Mouse (Mus musculus) adrenal gland, postnatal 10 days (tissue): Measurements from ENCODE around the gene Lrrc2. TPM values are rescaled to one million over a fixed set of nuclear protein-coding genes. Genes with fewer than 3 reads are reported as not detected.

ENCODE experiments used
- DNase-seq: peaks from one replicate; pipeline ENCODE4 v3.0.0; 2021; ENCODE audit warnings: mixed read lengths
- total RNA-seq, 2 experiments: library from RNA; stranded (reverse); gene quantifications; 2 replicates each; pipeline ENCODE4 v1.2.3; 2021

Lrrc2 gene
- total RNA-seq, 2 experiments from 2014 or later = 2.2 to 5.4 TPM

DNA sequence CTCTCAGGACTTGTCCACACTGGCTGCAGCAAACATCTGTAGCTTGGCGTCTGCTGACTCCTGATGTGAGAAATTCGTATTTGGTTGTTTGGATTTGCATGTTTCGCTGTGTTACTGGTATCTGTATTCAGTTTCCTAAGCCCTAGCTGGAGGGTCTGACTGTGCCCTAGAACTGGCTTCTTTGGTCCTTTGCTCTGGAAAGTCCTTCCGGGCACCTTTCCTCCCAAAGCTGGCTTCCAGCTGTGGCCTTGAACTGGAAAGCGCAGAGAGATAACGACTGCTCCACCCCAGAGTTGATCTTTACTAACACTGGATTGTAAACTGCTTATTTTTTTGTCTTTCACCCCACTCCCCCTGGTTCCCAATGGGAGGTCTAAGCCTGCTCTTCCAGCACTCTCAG, 3.4 kb upstream of the Lrrc2 start:
- DNase-seq = no peak

DNA sequence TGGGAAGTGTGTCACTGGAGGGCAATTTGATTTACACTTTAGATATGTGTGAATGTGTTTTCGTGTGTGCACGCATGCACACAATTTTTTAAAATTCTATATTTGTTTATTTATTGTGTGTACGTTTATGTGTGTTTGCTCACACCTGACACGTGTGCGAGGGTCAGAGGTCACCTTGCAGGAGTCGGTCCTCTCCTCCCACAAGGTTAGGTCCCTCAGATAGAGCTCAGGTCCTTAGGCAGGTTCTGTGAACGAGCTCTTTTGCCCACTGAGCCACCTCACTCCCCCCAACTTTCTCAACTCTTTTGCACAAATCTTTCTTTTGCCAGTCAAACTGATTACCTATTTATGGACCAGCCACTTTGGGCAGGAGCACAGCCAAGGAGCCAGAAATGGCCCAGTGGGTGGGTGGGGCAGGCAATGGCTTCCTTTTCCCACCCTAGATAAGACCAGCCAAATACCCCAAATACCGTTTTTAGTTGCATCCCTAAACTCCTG, 2.5 kb upstream of the Lrrc2 start:
- DNase-seq = no peak

DNA sequence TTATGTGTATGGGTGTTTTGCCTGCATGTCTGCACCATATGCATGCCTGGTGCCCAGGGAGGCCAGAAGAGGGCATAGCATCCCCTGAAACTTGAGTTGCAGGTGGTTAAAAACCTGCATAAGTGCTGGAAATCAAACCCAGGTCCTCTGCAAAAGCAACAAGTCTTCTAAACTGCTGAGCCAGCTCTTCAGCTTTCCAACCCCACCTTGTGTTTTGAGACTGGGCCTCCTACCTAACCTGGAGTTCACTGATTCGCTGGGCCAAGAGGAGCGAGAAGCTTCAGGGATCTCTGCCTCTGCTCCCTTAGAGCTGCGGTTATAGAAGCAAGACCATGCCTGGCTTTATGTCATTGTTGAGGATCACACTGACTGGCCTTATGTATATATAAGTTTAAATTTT, 1.2 kb upstream of the Lrrc2 start:
- DNase-seq = no peak

DNA sequence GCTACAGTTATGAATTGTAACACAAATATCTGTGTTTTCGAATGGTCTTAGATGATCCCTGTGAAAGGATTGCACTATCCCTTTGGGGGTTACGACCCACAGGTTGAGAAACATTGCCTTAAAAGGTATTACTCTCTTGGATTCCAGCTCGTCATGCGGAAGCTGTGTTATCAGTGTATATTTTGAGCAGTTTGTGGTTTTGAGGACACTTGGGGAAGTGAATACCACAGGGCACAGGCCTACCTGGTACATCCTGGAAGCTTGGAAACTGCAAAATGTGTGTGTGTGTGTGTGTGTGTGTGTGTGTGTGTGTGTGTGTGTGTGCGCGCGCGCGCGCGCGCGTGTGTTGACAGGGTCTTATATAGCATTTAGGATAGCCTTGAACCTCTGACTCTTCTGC, 521 bp downstream of the Lrrc2 start:
- no peak for DNase-seq

DNA sequence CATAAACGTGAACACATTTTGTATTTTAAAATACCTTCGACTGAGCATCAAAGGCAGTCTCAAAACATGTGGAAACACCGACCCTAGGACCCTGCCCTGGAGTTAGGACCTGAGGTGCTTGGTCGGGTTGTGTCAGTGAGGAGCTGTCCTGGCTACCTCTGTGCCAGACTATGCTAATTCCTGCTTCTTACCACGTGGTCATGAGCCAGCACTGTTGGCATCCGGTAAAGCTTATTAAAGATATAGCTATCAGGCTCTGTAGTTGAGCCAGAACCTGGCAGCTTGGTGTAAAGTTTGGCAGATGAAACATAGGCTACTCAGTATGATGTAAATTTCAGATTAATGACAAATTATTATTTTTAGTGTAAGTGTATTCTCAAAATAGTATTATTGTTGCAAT, 1.1 kb downstream of the Lrrc2 start:
- no peak for DNase-seq

DNA sequence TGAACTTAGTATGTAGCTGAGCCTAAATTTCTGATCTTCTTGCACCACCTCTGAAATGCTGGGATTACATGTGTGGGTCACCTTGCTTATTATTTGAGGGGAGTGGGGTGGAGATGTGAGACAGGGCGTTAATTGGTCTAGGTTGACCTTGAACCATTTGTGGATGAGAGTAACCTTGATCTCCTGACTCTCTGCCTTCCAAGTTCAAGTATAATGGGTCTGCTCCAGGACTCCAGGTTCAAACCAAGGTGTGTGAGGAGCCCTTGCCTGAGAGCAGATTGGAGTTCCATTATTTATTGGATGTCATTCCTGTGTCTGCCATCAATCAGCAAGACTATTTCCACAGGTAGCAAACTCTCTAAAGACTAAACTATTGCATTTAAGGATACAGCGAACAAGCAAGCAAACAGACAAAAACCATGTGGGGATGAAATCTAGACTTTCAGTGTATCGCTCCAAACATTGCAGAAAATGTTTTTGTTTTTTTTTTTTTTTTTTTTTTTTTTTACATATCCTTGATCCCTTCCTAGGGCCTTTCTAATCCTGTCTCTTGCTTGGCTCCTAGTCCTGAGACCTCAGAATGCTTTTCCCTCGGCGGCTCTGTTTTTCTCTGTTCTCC, 1.7 kb downstream of the Lrrc2 start:
- no peak for DNase-seq

DNA sequence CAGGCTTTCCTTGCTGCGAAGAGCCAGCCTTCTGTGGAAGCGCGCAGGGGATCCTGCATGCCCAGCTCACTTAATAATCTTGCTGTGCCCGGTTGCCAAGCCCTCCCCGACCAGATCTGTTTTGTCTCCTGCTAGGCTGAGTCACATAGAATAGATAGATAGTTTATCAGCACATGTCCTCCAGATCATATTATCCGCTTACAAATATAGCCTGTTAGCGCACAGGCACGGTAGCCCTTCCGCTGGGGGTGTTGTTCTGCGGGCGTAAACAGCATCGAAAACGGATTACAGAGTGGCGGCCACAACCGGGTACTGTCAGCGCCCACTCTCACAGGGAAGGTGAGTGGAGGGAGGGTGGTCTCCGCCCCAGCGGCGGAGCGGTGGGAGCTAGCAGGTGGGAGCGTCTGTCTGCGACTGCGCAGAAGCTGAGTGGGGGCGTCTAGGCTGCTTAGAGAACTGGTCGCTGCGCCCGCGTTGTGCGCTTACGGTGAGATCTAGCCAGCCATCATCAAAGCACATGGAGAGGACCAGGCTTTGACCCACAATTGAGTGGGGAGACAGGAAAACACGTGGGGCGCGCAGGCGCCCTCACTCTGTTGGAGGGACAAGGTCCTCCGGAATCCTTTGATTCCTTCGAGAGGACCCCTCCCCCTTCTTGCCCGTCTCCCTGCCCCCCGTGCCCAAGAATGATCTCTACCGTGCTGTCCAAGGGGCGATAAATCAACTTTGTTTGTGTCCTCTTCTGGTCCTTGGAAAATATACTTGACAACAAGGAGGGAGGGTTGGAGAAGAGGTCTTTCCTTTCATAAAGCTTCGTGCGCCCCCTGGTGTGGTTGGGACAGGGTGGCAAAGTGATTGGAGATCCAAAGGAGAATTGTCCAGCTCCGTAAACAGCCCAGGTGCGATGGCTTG, 2.5 kb downstream of the Lrrc2 start:
- DNase-seq = peak; percentile 84

DNA sequence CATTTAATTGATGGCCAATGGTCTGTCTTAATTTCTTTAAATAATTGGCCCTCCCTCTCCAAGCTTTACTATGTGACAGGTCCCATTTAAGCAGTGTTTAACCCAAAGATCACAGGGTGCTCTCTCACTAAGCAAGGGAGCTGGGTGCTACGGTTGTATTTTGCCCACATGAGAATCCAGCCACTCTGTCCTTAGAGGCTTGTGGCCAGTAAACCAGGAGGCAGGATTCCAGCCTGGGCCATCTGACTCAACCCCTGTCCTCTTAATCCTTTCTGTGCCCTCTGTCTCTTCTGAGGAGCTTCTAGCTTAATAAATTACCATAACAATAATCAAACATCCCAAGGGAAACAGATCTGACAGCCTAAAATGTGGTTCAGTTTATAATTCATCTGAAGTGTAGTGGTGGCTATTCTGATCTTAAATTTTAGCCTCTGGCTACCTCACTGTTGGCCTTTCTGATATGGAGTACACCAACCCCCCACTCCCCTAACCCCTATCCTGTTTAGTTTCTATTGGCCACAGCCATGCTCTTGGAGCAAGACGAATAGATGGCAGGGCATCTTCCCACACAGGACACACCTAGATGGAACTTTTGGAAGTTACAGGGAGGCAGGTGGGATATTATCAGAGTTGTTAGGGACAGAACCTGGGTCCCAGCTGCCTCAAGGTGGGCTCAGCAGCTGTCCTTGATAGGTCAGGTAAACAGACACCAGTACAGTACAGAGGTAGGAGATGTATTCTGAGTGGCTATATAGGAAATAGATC, 3.5 kb downstream of the Lrrc2 start:
- DNase-seq = no peak

DNA sequence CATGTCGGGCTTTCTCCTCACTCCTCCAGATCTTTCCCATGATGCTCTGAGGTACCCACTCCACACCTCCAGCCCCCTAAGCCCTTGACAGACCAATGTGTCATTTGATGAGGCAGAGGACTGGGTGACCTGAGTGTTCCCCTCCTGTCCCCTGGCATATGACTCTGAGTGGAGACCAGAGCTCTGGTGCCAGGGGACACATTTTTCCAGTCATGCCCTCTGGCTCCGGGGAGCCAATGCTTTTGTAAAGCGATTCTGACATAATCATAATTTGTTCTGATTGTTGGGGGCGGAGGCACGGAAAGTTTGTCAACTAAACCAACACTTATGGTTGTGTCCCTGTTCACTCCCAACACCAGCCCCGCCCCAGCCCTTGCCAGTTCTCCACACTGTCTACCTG, 4.6 kb downstream of the Lrrc2 start:
- DNase-seq = no peak

DNA sequence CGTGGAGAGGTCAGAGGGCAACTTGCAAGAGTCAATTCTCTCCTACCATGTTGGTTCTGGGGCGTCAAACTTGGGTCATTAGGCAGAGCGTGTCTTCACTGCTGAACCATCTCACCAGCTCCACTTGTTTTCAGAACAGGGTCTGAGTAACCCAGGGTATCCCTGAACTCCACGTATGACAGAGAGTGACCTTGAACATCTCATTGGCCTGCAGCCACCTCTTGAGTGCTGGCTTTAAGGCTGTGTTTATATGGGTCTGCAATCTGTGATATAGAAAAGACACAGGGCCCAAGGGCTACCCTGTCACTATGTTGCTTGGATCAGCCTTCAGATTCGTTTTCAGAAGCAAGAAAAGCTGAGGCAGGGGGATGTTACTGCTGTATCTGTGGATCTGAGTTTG, 8.3 kb downstream of the Lrrc2 start:
- no peak for DNase-seq

DNA sequence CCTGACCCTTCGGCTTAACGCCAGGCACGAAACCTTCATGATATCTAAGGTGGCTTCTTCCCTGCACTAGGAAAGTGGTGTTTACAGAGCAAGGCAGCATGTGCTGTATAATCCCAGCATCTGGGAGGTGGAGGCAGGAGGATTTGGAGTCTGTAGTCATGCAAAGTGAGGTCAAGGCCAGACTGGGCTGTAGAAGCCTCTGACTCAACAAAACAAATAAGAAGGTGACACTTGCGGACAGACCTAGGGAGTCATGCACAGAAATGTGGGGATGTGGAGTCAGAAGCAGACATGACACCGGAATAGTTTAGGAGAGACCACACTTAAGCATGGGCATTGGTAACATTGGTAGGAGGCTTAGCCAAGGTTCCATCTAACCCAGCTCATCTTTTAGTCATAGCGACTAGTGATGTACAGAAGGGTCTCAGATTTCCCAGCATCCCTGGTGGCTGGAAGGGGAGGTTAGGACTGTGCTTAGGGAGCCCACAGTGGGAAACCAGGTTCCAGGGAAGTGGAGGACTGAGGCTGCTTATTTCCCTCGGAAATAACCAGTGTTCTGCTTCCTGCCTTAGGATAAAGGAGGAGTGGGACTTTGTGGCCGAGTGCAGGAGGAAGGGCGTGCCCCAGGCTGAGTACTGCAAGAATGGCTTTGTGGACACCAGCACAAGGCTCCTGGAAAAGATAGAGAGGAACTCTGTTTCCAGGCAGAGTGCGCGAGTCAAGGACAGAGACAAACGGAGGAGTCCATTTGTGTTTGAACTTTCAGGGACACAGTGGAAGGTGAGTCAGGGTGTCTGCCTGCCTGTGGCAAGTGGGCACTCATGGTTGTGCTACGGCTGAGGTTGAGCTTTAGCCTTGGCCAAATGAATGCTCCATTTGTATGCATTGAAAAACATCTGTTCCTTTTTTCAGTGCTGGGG, 9.1 kb downstream of the Lrrc2 start:
- peak; percentile 56 for DNase-seq

DNA sequence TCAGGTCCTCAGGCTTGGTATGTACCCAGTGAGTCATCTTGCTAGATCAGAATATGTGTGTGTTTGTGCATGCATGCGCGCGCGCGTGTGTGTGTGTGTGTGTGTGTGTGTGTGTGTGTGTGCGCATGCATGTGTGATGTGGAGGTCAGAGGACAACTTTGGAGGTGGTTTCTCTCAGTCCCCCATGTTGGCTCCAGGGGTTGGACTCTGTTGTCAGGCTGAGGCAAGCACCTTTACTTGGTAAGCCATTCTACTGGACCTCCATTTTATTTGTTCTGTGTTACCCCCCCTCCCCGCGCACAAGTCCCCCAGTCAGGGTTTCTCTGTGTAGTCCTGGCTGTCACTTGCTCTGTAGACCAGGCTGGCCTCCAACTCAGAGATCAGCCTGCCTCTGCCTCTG, 10.0 kb downstream of the Lrrc2 start:
- DNase-seq = no peak

DNA sequence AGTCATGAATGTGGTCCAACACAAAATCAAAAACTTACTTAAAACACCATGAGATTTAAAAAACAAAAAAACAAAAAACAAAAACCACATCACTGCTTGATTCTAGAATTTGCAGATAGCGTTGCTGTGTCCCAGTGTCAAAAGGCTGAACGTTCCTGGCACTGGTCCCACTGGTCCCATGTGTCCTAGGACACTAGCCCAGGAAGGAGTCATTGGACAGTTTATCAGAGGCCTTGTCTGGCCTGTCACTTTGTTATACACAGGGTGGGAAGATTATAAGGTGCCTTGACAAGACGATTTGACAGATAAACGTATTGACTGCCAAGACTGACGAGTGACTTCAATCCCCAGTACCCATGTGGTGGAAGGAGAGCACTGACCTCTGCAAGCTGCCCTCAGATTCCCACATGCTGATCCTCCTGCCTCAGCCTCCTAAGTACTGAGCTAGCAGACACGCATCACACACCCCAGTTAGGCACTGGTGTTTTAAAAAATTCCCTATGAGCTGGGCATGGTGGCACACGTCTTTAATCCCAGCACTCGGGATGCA, 12.3 kb downstream of the Lrrc2 start:
- no peak for DNase-seq

DNA sequence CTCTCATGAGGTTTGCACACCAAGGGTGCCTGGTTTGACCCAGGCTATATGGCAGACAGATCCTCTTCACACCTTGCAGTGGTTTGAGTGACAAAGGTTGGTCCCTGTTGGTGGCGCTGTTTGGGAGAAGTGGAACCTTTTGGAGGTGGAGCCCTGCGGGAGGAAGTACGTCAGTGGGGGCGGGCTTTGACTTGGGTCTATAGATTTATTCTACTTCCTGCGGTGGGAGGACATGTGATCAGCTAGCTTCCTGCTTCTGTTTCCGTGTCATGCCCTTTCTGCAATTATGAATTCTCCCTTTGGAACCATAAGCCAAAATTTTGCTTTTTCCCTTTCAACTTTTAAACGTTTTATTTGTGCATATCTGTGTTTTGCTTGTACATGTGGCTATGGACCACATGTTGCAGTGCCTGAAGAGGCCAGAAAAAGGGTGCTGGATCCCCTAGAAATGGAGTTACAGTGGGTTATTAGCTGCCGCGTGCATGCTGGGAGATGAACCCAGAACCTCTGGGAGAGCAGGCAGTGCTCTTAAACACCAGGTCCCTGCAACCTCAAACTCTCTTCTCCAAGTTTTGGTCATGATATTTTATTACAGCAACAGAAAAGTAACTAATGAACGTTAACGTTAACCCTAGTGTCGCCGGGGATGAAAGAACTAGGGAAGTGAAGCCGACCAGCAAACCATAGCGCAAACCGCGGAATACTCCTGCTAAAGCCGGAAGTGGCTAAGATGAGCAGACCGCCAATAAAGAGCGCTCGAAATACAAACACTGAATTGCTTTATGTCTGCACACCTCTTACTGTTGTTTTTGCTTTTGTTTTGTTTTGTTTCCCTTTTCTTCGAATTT, 13.9 kb downstream of the Lrrc2 start:
- no peak for DNase-seq

DNA sequence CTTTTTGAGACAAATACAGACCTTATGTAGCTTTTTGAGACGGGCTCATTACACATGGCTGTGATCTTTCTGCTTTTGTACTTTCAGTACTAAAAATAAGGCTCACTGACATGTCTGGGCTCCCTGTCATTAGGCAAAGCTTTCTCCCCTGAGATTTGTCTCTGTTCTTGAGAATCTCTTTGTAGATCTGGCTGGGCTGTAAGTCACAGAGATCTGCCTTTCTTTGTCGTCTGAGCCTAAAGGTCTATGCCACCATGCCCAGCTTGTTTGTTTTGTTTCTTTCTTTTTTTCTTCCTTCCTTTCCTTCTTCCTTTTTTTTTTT, 14.5 kb downstream of the Lrrc2 start:
- no peak for DNase-seq

DNA sequence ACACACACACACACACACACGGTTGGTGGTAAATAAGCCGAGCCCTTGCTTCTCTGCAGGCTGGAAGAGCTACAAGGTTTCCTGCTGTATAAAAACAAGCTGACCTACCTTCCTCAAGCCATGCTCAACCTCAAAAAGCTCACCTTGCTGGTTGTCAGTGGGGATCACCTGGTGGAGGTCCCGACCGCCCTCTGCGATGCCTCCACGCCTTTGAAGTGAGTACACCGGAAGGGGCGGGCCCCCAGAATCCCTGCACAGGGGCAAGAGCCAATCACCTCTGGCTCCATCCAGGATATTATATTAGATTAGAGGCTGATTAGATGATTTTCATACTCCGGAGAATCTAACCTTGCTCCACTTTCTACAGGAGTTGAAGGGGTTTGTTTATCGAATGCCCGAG, 28.1 kb downstream of the Lrrc2 start:
- no peak for DNase-seq

DNA sequence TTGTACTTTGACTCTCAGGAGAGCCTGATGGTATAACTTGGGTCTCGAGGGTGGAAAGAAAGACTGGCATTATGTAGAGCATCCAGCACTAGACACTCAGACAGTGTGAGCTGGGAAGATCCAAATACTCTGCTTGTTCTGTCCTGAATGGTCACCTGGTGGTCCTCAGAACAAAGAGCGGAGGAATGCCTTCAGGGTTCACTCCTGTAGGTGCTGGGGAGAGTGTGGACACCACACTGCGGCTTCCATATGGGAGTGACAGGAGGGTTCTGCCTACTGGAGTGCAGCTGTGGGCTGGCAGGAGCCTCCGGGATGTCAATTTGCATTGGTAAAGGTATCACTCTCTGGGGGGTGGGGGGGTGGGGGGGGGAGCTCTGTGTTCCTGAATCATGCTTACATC, 31.0 kb downstream of the Lrrc2 start:
- DNase-seq = no peak

DNA sequence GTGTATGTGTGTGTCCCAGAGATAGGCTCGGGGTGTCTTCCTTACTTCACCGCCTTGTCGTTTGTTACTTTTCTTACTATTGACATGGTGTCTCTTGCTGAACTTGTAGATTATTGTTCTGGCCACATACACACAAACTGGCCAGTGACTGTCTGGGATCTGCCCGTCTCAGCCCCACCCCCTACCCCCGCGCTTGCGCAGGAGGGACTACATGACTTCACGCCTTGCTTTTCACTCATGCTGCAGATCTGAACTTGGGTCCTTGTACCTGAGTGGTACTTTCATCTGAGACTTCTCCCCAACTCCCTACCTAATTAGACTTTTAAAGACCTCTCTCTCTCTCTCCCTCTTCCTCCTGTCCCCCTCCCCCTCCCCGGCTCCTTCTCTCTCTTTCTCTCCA, 32.8 kb downstream of the Lrrc2 start:
- no peak for DNase-seq

DNA sequence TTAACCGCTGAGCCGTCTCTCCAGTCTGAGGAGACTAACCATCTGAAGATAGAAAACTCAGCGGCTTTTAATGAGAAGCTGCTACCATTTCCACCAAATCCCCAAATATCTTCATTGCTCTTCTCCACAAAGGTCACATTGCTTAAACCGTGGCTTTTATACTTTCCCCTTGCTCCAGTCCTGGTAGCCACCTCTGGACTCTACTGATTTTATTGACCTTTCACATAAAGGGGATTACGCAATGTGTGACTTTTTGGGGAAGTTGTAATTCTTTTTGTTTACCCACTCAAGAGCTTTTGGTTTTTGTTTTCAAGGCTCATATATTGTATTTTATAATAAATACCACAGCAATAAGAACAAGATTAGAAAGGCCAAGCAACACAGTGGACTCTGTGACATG, 34.2 kb downstream of the Lrrc2 start:
- DNase-seq = no peak

DNA sequence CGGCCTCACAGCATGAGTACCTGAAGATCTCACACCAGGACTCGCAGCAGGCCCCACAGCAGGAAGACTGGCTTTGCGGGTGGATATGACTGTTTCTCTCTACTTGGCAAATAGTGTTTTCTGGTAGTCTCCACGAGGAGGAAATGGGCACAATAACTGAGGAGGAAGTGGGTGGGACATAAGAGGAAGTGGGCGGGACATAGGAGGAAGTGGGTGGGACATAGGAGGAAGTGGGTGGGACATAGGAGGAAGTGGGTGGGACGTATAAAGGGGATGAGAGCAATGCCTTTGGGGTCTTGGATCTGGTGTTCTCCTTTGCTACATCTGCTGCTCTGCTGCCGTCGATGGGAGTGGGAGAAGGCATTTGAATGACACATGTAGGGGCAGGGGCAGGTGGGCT, 34.6 kb downstream of the Lrrc2 start:
- DNase-seq = no peak

DNA sequence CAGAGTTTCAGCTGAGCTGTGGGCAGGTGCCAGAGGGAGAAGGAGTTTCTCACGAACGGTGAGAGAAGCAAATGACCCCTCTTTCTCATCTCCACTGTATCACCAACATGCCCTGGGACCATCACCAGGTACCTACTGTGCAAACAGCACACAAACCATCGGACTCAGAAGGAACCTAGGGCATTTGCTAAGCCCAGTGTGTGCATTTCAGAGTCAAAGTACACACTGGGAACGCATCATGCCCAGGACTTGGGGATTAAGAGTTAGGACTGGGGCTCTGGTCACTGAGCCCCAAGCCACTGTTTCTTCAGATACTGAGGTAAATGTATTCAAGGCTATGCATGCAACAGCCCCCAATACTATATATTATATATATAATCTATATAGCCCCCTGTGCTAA, 36.0 kb downstream of the Lrrc2 start:
- no peak for DNase-seq
